ENCODE assay signal across 14 mouse cellular contexts in genomic region chr13:57950091-57950490, GRCm38 (mm10). TPM values are rescaled to one million over a fixed set of nuclear protein-coding genes. Genes with fewer than 3 reads are reported as not detected.
DNase-seq lines count a peak whose midpoint lies in the region; ATAC-seq and TF ChIP-seq lines count a peak whose summit lies in the region.
"Had no signal": no experiment of that assay in that cellular context is flagged by ENCODE, and none has a peak within 500 bp of the region (broad histone marks: within the 10 kb centered on the region; RNA-seq: fewer than 3 reads in every experiment).

No protein-coding gene starts in this region.

- H3K36me3 ChIP-seq in testis, adult 2 months (ENCODE audit: control insufficient read depth, insufficient read depth, low read length): no peaks in the 10 kb centered on the region
- no peaks in the 10 kb centered on the region for H3K36me3 ChIP-seq in midbrain, embryonic 15.5 days (replicated peaks)

- TF ChIP-seq CTCF in testis, adult 2 months (IDR thresholded peaks at IDR 0.05; ENCODE audit: control insufficient read depth, insufficient read depth, insufficient replicate concordance, low read depth, low read length): no peak
- no peak for TF ChIP-seq CTCF in lung, adult 2 months (IDR thresholded peaks at IDR 0.05; ENCODE audit: insufficient read depth, low read length)

- H3K4me2 ChIP-seq in midbrain, embryonic 15.5 days: no peak overlapping the region
- H3K4me2 ChIP-seq: liver, embryonic 11.5 days had no signal

- TF ChIP-seq POLR2A in testis, adult 2 months (IDR thresholded peaks at IDR 0.05; ENCODE audit: control insufficient read depth, low read depth, low read length): no peak
- TF ChIP-seq POLR2A in lung, adult 2 months (IDR thresholded peaks at IDR 0.05; ENCODE audit: borderline replicate concordance, extremely low read depth, low read depth, low read length): no peak

- no peaks in the 10 kb centered on the region for H3K27me3 ChIP-seq in testis, adult 2 months (ENCODE audit: control insufficient read depth, insufficient read depth, low read length)
- no peaks in the 10 kb centered on the region for H3K27me3 ChIP-seq in midbrain, embryonic 15.5 days (replicated peaks)

- peaks cover 11% of the 10 kb centered on the region for H3K4me1 ChIP-seq in testis, adult 2 months (ENCODE audit: control insufficient read depth, insufficient read depth, low read length)
- H3K4me1 ChIP-seq in lung, adult 2 months (ENCODE audit: control insufficient read depth, insufficient read depth, low read length): no peaks in the 10 kb centered on the region
- no peaks in the 10 kb centered on the region for H3K4me1 ChIP-seq in midbrain, embryonic 15.5 days

- peak; percentile 26; the same call in 1 of the 2 replicates for ATAC-seq in cerebellum, adult (ENCODE audit: insufficient number of reproducible peaks, low FRiP score, low TSS enrichment)
- ATAC-seq in midbrain, embryonic 15.5 days (replicated peaks): no peak
- ATAC-seq: Patski had no signal

- peak overlapping the region; percentile 73 for H3K4me3 ChIP-seq in testis, adult 2 months (ENCODE audit: control insufficient read depth, low read depth, low read length)
- no peak overlapping the region for H3K4me3 ChIP-seq in lung, adult 2 months (replicated peaks; ENCODE audit: extremely low read depth, low read depth, low read length)
- H3K4me3 ChIP-seq in midbrain, embryonic 15.5 days: no peak overlapping the region

- peak overlapping the region; percentile 50 for H3K27ac ChIP-seq in testis, adult 2 months (ENCODE audit: control insufficient read depth, insufficient read depth, low read depth, low read length)
- H3K27ac ChIP-seq in midbrain, embryonic 15.5 days: no peak overlapping the region
- H3K27ac ChIP-seq: macrophage had no signal

- H3K9me3 ChIP-seq in midbrain, embryonic 15.5 days: no peaks in the 10 kb centered on the region

- 75% methylated on average over 12 of the region's 12 CpGs for WGBS in lung, adult 2 months
- WGBS in midbrain, embryonic 15.5 days: 75% methylated on average over 12 of the region's 12 CpGs

- DNase-seq in cerebellum, postnatal 4 days (ENCODE audit: low spot score in 2 of 2): no peak
- no peak for DNase-seq in testis, postnatal 10 days (ENCODE audit: low spot score)
- peak; percentile 40 to 66 for DNase-seq in left cerebral cortex, adult 8-10 months (ENCODE audit: low spot score in 2 of 2)
- peak; percentile 87 for DNase-seq in telencephalon, adult 2 months (ENCODE audit: low read depth, low spot score)
- DNase-seq in lung, adult 2 months: no peak
- DNase-seq: heart, adult 11 months; heart, postnatal 14 days; thymus, postnatal 14 days had no signal

- no peak overlapping the region for H3K9ac ChIP-seq in midbrain, embryonic 15.5 days

RNA-seq across cellular contexts. Expression of gene Spock1, which starts 42.0 kb away (rescaled TPM):
- polyA plus RNA-seq in testis, adult 2 months (2012; rRNA removed): 0.70 and 0.79 TPM in 2 replicates
- total RNA-seq in left cerebral cortex, adult 8-10 months (2022): 100 to 1,000 TPM; 237 to 285 (median 263) TPM
- 0.06 TPM in 2 replicates for polyA plus RNA-seq in lung, adult 2 months (2012; rRNA removed)
- 71.0 and 74.2 TPM in 2 replicates for polyA plus RNA-seq in midbrain, embryonic 15.5 days (2015; fragmentation: Nextera tagmentation; extraction: Ambion mirVana)
- polyA plus RNA-seq: macrophage, Patski had no signal

Comparison
In these comparisons a context has a peak if more than half of its experiments do, and no peak if none do; other contexts are left out.
1. DNase-seq: peak in left cerebral cortex, adult 8-10 months (2 of 2) and telencephalon, adult 2 months (single experiment); none in cerebellum, postnatal 4 days (0 of 2), testis, postnatal 10 days (single experiment) and lung, adult 2 months (single experiment).
2. RNA of gene Spock1, which starts 42.0 kb away (polyA plus RNA-seq): 71.0 to 74.2 TPM in midbrain, embryonic 15.5 days; 0.70 to 0.79 TPM in testis, adult 2 months and 0.06 TPM in lung, adult 2 months; every median in the first group is over 10 times any median in the second.